Mouse (Mus musculus) kidney, adult 2 months (tissue): ENCODE measurements around the gene Cys1. TPM values are rescaled to one million over a fixed set of nuclear protein-coding genes. Genes with fewer than 3 reads are reported as not detected.
"Not testable (repeated sequence)": the region's sequence is repeated elsewhere in the genome, so short reads cannot be mapped to it uniquely, and the experiment has no call there.

ENCODE experiments used
- DNase-seq: peaks from one replicate; pipeline ENCODE4 v3.0.0; 2021
- H3K27ac ChIP-seq: fragments of 200-500 bp; 2 replicates; pipeline ENCODE4 v1.5.1; 2012; ENCODE audit warnings: low read depth, low read length, control low read depth, inconsistent platforms; ENCODE audit not compliant: insufficient read depth
- H3K27me3 ChIP-seq: fragments of 200-500 bp; replicated peaks from 2 replicates; pipeline ENCODE4 v1.6.1; 2012; ENCODE audit warnings: mild to moderate bottlenecking, moderate library complexity, low read length, inconsistent platforms; ENCODE audit not compliant: control insufficient read depth, insufficient read depth
- H3K36me3 ChIP-seq: fragments of 200-500 bp; 2 replicates; pipeline ENCODE4 v1.6.1; 2012; ENCODE audit warnings: mild to moderate bottlenecking, moderate library complexity, low read length, inconsistent platforms; ENCODE audit not compliant: control insufficient read depth, insufficient read depth
- H3K4me1 ChIP-seq: fragments of 200-500 bp; 2 replicates; pipeline ENCODE4 v1.6.1; 2011; ENCODE audit warnings: low read length; ENCODE audit not compliant: control insufficient read depth, insufficient read depth
- H3K4me3 ChIP-seq: fragments of 200-500 bp; 2 replicates; pipeline ENCODE4 v1.5.1; 2011; ENCODE audit warnings: mild to moderate bottlenecking, low read depth, low read length, control low read depth; ENCODE audit not compliant: insufficient read depth
- CTCF ChIP-seq: fragments of 200-500 bp; conservative IDR thresholded peaks from 2 replicates; pipeline ENCODE4 v1.5.1; 2011; ENCODE audit warnings: low read depth, mild to moderate bottlenecking, control low read depth, low read length, moderate library complexity, mixed read lengths; ENCODE audit not compliant: insufficient read depth, insufficient read length
- POLR2A ChIP-seq: fragments of 200-500 bp; IDR thresholded peaks from one replicate; pipeline ENCODE4 v1.6.1; 2011; ENCODE audit warnings: low read depth, low read length, control low read depth
- WGBS: fragments of 180-500 bp; shearing (Covaris S2); methylation state at CpG from one replicate; pipeline ENCODE4 v1.1.7; 2018; 5-methylcytosine and 5-hydroxymethylcytosine counted together
- polyA plus RNA-seq: library from polyadenylated mRNA; depleted of rRNA; stranded (reverse); fragments of >200 nt; gene quantifications from 2 replicates; pipeline ENCODE4 v1.2.3, GENCODE M21; 2012

Cys1 gene
- polyA plus RNA-seq, 1 experiment, result 93.2 TPM

GRCm38 (mm10) chr12:24644125-24644571, 37.5 kb downstream of the Cys1 start:
- Histone ChIP-seq H3K4me1 (peaks cover 18% of the 10 kb centered on the region), H3K27ac (no peak overlapping the region), H3K36me3 (no peaks in the 10 kb centered on the region), H3K4me3 (no peak overlapping the region), H3K27me3 (no peaks in the 10 kb centered on the region)
- peak; percentile 63 for DNase-seq
- 5% methylated on average over 1 of the region's 1 CpGs for WGBS
- TF ChIP-seq POLR2A (no peak), CTCF (no peak)

- peaks cover 16% of the 10 kb centered on the region for H3K4me1 ChIP-seq
- H3K27me3 ChIP-seq, result no peaks in the 10 kb centered on the region
- H3K36me3 ChIP-seq, result no peaks in the 10 kb centered on the region
- no peak for TF ChIP-seq CTCF
- TF ChIP-seq POLR2A, result no peak
- H3K27ac ChIP-seq, result 0 out of 2 replicates have a peak overlapping the region, but pooled peaks have one; percentile 12
- no peak overlapping the region for H3K4me3 ChIP-seq
- 28% methylated on average over 4 of the region's 4 CpGs for WGBS
- DNase-seq, result peak; percentile 94
These were observed 39.2 kb downstream of the Cys1 start for GRCm38 (mm10) chr12:24642370-24642802.

GRCm38 (mm10) chr12:24638787-24639186, 42.8 kb downstream of the Cys1 start:
- DNase-seq, H3K36me3 ChIP-seq: not testable (repeated sequence)
- 96% methylated on average over 10 of the region's 10 CpGs for WGBS

GRCm38 (mm10) chr12:24634648-24635047, 47.0 kb downstream of the Cys1 start:
- TF ChIP-seq CTCF (no peak), POLR2A (no peak)
- no peak overlapping the region for H3K27ac ChIP-seq
- no peaks in the 10 kb centered on the region for H3K4me1 ChIP-seq
- WGBS, result 96% methylated on average over 3 of the region's 3 CpGs
- H3K36me3 ChIP-seq, result no peaks in the 10 kb centered on the region
- H3K4me3 ChIP-seq, result no peak overlapping the region
- H3K27me3 ChIP-seq, result no peaks in the 10 kb centered on the region
- no peak for DNase-seq

More at GRCm38 (mm10) chr12:24638787-24639186, 42.8 kb downstream of the Cys1 start:
- H3K4me1 ChIP-seq, H3K27ac ChIP-seq, H3K4me3 ChIP-seq, H3K27me3 ChIP-seq: not testable (repeated sequence)

- TF ChIP-seq CTCF (no peak), POLR2A (no peak)
- DNase-seq, result no peak
- 68% methylated on average over 4 of the region's 4 CpGs for WGBS
- H3K27me3 ChIP-seq, result no peaks in the 10 kb centered on the region
- no peaks in the 10 kb centered on the region for H3K4me1 ChIP-seq
- no peaks in the 10 kb centered on the region for H3K36me3 ChIP-seq
- no peak overlapping the region for H3K27ac ChIP-seq
- H3K4me3 ChIP-seq, result no peak overlapping the region
These were observed 47.4 kb downstream of the Cys1 start for GRCm38 (mm10) chr12:24634212-24634611.

GRCm38 (mm10) chr12:24633753-24634191, 47.8 kb downstream of the Cys1 start:
- TF ChIP-seq POLR2A, result no peak
- no peak for TF ChIP-seq CTCF
- no peak overlapping the region for H3K27ac ChIP-seq
- 76% methylated on average over 1 of the region's 1 CpGs for WGBS

GRCm38 (mm10) chr12:24632404-24632803, 49.2 kb downstream of the Cys1 start:
- no peaks in the 10 kb centered on the region for H3K36me3 ChIP-seq
- 77% methylated on average over 4 of the region's 4 CpGs for WGBS
- H3K27ac ChIP-seq, result no peak overlapping the region
- peaks cover 2% of the 10 kb centered on the region; the same call in 1 of the 2 replicates for H3K4me1 ChIP-seq
- no peak for TF ChIP-seq CTCF
- TF ChIP-seq POLR2A, result no peak
- no peak overlapping the region for H3K4me3 ChIP-seq
- DNase-seq, result no peak
- H3K27me3 ChIP-seq, result no peaks in the 10 kb centered on the region

More at GRCm38 (mm10) chr12:24633753-24634191, 47.8 kb downstream of the Cys1 start:
- Histone ChIP-seq H3K36me3 (no peaks in the 10 kb centered on the region), H3K4me3 (no peak overlapping the region), H3K4me1 (no peaks in the 10 kb centered on the region), H3K27me3 (no peaks in the 10 kb centered on the region)
- DNase-seq, result peak; percentile 55

- H3K4me3 ChIP-seq, result no peak overlapping the region
- TF ChIP-seq POLR2A, result no peak
- TF ChIP-seq CTCF, result peak; percentile 49
- DNase-seq, result peak; percentile 76
- H3K36me3 ChIP-seq, result no peaks in the 10 kb centered on the region
- H3K4me1 ChIP-seq, result peaks cover 14% of the 10 kb centered on the region; the same call in 1 of the 2 replicates
- no peak overlapping the region for H3K27ac ChIP-seq
- no peaks in the 10 kb centered on the region for H3K27me3 ChIP-seq
- 37% methylated on average over 1 of the region's 1 CpGs for WGBS
These were observed 51.4 kb downstream of the Cys1 start for GRCm38 (mm10) chr12:24630220-24630619.
